Mouse (Mus musculus): ENCODE results near the gene Uba7.

DNA sequence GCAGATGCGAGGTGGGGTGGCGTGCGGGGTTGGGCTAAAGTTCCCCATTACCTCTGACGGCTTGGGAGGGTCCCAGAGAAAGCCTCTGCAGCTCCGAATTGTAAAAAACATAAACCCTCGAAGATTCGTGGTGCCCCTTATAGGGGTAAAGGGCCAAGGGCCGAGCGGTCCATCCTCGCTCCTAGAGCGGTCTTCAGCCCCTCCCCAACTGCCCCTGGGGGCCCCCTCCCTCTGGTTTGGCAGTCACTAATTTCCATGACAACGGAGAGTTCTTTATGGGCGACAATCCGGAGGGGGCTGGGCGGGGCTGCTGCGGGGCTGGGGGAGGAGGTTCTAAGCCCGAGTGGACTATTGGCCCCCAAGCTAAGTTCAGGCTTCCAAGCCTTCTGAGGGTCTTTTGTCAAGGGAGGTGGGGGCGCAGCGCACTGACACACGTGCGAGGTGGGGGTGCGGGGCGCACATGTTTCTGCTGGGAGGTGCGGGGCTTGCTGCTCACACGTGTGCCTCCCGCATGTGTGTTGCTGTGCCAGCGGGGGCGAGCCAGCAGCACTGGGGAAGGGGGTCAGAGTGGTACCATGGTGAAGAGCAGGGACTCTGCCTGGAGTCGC is 39.0 kb upstream of the Uba7 start:
- TF ChIP-seq CTCF (IDR thresholded peaks at IDR 0.05; ENCODE audit: insufficient read depth, low read depth, low read length) (no peak), POLR2A (IDR thresholded peaks at IDR 0.05; ENCODE audit: insufficient read depth, low read depth, low read length) (no peak)

All from olfactory bulb, adult 2 months (tissue).